17 mouse cellular contexts compared by ENCODE assay signal in the genomic region with DNA sequence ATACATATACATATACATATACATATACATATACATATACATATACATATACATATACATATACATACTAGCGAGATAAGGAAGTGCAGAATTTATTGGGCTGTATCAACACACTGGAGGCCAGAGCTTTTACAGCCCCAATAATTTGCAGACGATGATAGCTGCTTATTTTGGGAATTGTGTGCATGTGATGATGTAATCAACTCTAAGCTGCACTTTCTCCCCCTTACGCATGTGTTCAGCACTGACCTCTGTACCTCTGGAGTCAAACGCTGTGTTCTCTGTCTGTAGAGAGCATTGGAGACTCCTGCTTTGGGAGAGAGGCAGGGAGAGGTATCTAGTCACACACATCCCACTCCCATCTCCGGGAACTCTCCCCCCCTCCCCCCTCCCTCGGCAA. TPM values are rescaled to one million over a fixed set of nuclear protein-coding genes. Genes with fewer than 3 reads are reported as not detected.
DNase-seq lines count a peak whose midpoint lies in the region; ATAC-seq and TF ChIP-seq lines count a peak whose summit lies in the region.
"Had no signal": no experiment of that assay in that cellular context is flagged by ENCODE, and none has a peak within 500 bp of the region (broad histone marks: within the 10 kb centered on the region; RNA-seq: fewer than 3 reads in every experiment).

No protein-coding gene starts in this region.

- H3K36me3 ChIP-seq in heart, adult 2 months (ENCODE audit: control insufficient read depth, insufficient read depth, low read length), result peaks cover 57% of the 10 kb centered on the region
- H3K36me3 ChIP-seq in heart, embryonic 12.5 days, result peaks cover 12% of the 10 kb centered on the region; the same call in 1 of the 2 replicates
- no peaks in the 10 kb centered on the region for H3K36me3 ChIP-seq in liver, embryonic 16.5 days (ENCODE audit: control insufficient read depth, insufficient read depth)
- no peaks in the 10 kb centered on the region for H3K36me3 ChIP-seq in liver, embryonic 12.5 days
- peaks cover 9% of the 10 kb centered on the region; the same call in 1 of the 2 replicates for H3K36me3 ChIP-seq in intestine, postnatal 0 days (ENCODE audit: control insufficient read depth, insufficient read depth)
- H3K36me3 ChIP-seq: limb, embryonic 10.5 days had no signal

- H3K27me3 ChIP-seq in heart, adult 2 months (ENCODE audit: control insufficient read depth, insufficient read depth, low read length), result no peaks in the 10 kb centered on the region
- H3K27me3 ChIP-seq in heart, embryonic 12.5 days (replicated peaks), result peaks cover 33% of the 10 kb centered on the region
- peaks cover 3% of the 10 kb centered on the region; the same call in 1 of the 2 replicates for H3K27me3 ChIP-seq in liver, embryonic 16.5 days (ENCODE audit: control insufficient read depth, insufficient read depth, low read depth, low read length)
- H3K27me3 ChIP-seq in liver, embryonic 12.5 days (replicated peaks), result peaks cover 31% of the 10 kb centered on the region
- no peaks in the 10 kb centered on the region; the same call in 1 of the 2 replicates for H3K27me3 ChIP-seq in intestine, postnatal 0 days (replicated peaks; ENCODE audit: control insufficient read depth, insufficient read depth, low read length)
- H3K27me3 ChIP-seq: heart, embryonic 15.5 days had no signal

- ATAC-seq in heart, embryonic 12.5 days (ENCODE audit: insufficient number of reproducible peaks, low FRiP score), result no peak
- ATAC-seq in liver, embryonic 16.5 days (ENCODE audit: low read depth), result peak; percentile 48; the same call in 1 of the 2 replicates
- no peak for ATAC-seq in liver, embryonic 12.5 days
- 0 out of 2 replicates have a peak, but pooled peaks have one; percentile 34 for ATAC-seq in intestine, postnatal 0 days
- ATAC-seq in megakaryocyte-erythroid progenitor cell, adult 5-6 weeks (replicated peaks; ENCODE audit: low FRiP score, low TSS enrichment, poor library complexity, severe bottlenecking), result no peak
- ATAC-seq: CD4-positive, CD25-positive, alpha-beta regulatory T cell, adult 4 months had no signal

- H3K9ac ChIP-seq in heart, adult 2 months (ENCODE audit: low read depth, low read length), result peak overlapping the region; percentile 34
- H3K9ac ChIP-seq in heart, embryonic 12.5 days, result no peak overlapping the region
- no peak overlapping the region for H3K9ac ChIP-seq in liver, embryonic 16.5 days (ENCODE audit: low read depth, low read length)
- no peak overlapping the region for H3K9ac ChIP-seq in liver, embryonic 12.5 days
- no peak overlapping the region for H3K9ac ChIP-seq in intestine, postnatal 0 days (ENCODE audit: low read depth, low read length)
- H3K9ac ChIP-seq: heart, embryonic 15.5 days had no signal

- H3K9me3 ChIP-seq in heart, embryonic 12.5 days (replicated peaks), result no peaks in the 10 kb centered on the region
- H3K9me3 ChIP-seq in liver, embryonic 16.5 days (replicated peaks; ENCODE audit: control insufficient read depth, low read length), result no peaks in the 10 kb centered on the region
- no peaks in the 10 kb centered on the region for H3K9me3 ChIP-seq in liver, embryonic 12.5 days (replicated peaks)
- no peaks in the 10 kb centered on the region for H3K9me3 ChIP-seq in intestine, postnatal 0 days (ENCODE audit: control insufficient read depth)
- H3K9me3 ChIP-seq: heart, embryonic 15.5 days; limb, embryonic 10.5 days had no signal

- DNase-seq in heart, adult 2 months, result no peak
- no peak for DNase-seq in spleen, adult 18-20 months
- DNase-seq: adrenal gland, postnatal 14 days; kidney, adult 11 months; layer of hippocampus, postnatal 36 days; lung, adult 18-20 months; thymus, postnatal 4 days had no signal

- H3K4me2 ChIP-seq in heart, embryonic 12.5 days, result no peak overlapping the region
- H3K4me2 ChIP-seq in liver, embryonic 16.5 days (ENCODE audit: low read depth, low read length), result no peak overlapping the region
- no peak overlapping the region for H3K4me2 ChIP-seq in liver, embryonic 12.5 days
- peak overlapping the region; percentile 1; the same call in 1 of the 2 replicates for H3K4me2 ChIP-seq in intestine, postnatal 0 days (replicated peaks; ENCODE audit: low read depth)
- H3K4me2 ChIP-seq: heart, embryonic 15.5 days had no signal

- no peak overlapping the region for H3K4me3 ChIP-seq in heart, adult 2 months
- H3K4me3 ChIP-seq in heart, embryonic 12.5 days, result no peak overlapping the region
- H3K4me3 ChIP-seq in liver, embryonic 16.5 days (ENCODE audit: low read depth, low read length), result no peak overlapping the region
- H3K4me3 ChIP-seq in liver, embryonic 12.5 days, result no peak overlapping the region
- H3K4me3 ChIP-seq in brown adipose tissue, adult 24 weeks (ENCODE audit: insufficient read depth, low read depth, low read length), result no peak overlapping the region
- no peak overlapping the region for H3K4me3 ChIP-seq in intestine, postnatal 0 days (ENCODE audit: low read depth, low read length)
- H3K4me3 ChIP-seq: heart, embryonic 15.5 days; limb, embryonic 10.5 days had no signal

- peaks cover 51% of the 10 kb centered on the region for H3K4me1 ChIP-seq in heart, adult 2 months (ENCODE audit: control insufficient read depth, insufficient read depth, low read length)
- H3K4me1 ChIP-seq in heart, embryonic 12.5 days (replicated peaks), result peaks cover 11% of the 10 kb centered on the region; the same call in 1 of the 2 replicates
- H3K4me1 ChIP-seq in liver, embryonic 16.5 days (ENCODE audit: control insufficient read depth, low read depth, low read length), result no peaks in the 10 kb centered on the region
- H3K4me1 ChIP-seq in liver, embryonic 12.5 days, result no peaks in the 10 kb centered on the region
- peaks cover 57% of the 10 kb centered on the region for H3K4me1 ChIP-seq in brown adipose tissue, adult 24 weeks (ENCODE audit: control insufficient read depth, insufficient read depth, insufficient read length, low read length)
- H3K4me1 ChIP-seq in intestine, postnatal 0 days (replicated peaks; ENCODE audit: control insufficient read depth, insufficient read depth, low read length), result peaks cover 4% of the 10 kb centered on the region; the same call in 1 of the 2 replicates

- peaks cover 14% of the 10 kb centered on the region for H3K79me2 ChIP-seq in heart, adult 2 months (replicated peaks; ENCODE audit: control insufficient read depth, insufficient read depth, low read length)

- peak overlapping the region; percentile 89 for H3K27ac ChIP-seq in heart, adult 2 months
- no peak overlapping the region for H3K27ac ChIP-seq in heart, embryonic 12.5 days (ENCODE audit: poor library complexity, severe bottlenecking)
- no peak overlapping the region for H3K27ac ChIP-seq in liver, embryonic 16.5 days (ENCODE audit: low read length)
- H3K27ac ChIP-seq in liver, embryonic 12.5 days, result no peak overlapping the region
- H3K27ac ChIP-seq in brown adipose tissue, adult 24 weeks (replicated peaks; ENCODE audit: low read depth, low read length), result peak overlapping the region; percentile 76
- H3K27ac ChIP-seq in intestine, postnatal 0 days (ENCODE audit: low read depth, low read length), result no peak overlapping the region
- H3K27ac ChIP-seq: heart, embryonic 15.5 days; limb, embryonic 10.5 days; macrophage had no signal

- intact Hi-C loops in heart, adult 2 months (cut with DNase I), result no loop called here

- TF ChIP-seq CTCF in heart, adult 2 months (IDR thresholded peaks at IDR 0.05), result no peak
- no peak for TF ChIP-seq CTCF in intestine, postnatal 0 days (IDR thresholded peaks at IDR 0.05; ENCODE audit: low read depth)

- no peak for TF ChIP-seq POLR2A in heart, adult 2 months (IDR thresholded peaks at IDR 0.05; ENCODE audit: insufficient read depth, low read depth, low read length)

- WGBS in heart, adult 2 months, result 37% methylated on average over 6 of the region's 6 CpGs
- 58% methylated on average over 6 of the region's 6 CpGs for WGBS in heart, embryonic 12.5 days
- 46% methylated on average over 6 of the region's 6 CpGs for WGBS in liver, embryonic 16.5 days (ENCODE audit: insufficient replicate concordance)
- WGBS in liver, embryonic 12.5 days (ENCODE audit: insufficient replicate concordance), result 58% methylated on average over 6 of the region's 6 CpGs
- 33% methylated on average over 6 of the region's 6 CpGs for WGBS in intestine, postnatal 0 days

- TF ChIP-seq EP300 in heart, adult 2 months (IDR thresholded peaks at IDR 0.05; ENCODE audit: insufficient read depth, low read depth, low read length), result no peak

RNA-seq across cellular contexts. Expression of a gene that starts 52.0 kb away (rescaled TPM):
- 10 to 100 TPM; 53.1 to 60.7 TPM for total RNA-seq in heart, adult 2 months (2021)
- 12.9 and 25.4 TPM in 2 replicates for polyA plus RNA-seq in heart, adult 2 months (2012; rRNA removed)
- polyA plus RNA-seq in heart, embryonic 12.5 days (2016; fragmentation: Nextera tagmentation; extraction: Ambion mirVana), result 2.3 and 3.3 TPM in 2 replicates
- 41.8 and 51.3 TPM in 2 replicates for polyA plus RNA-seq in liver, embryonic 16.5 days (2015; fragmentation: Nextera tagmentation; extraction: Ambion mirVana)
- 5.7 TPM in 2 replicates for polyA plus RNA-seq in liver, embryonic 12.5 days (2016; fragmentation: Nextera tagmentation; extraction: Ambion mirVana)
- polyA plus RNA-seq in brown adipose tissue, adult 24 weeks (2012; ENCODE audit: insufficient read depth, insufficient read length, missing spikeins), result 53.5 and 108 TPM in 2 replicates
- 14.3 and 21.0 TPM in 2 replicates for polyA plus RNA-seq in intestine, postnatal 0 days (2015; fragmentation: Nextera tagmentation; extraction: Ambion mirVana)
- total RNA-seq in megakaryocyte-erythroid progenitor cell, adult 5-6 weeks (2014; fragmentation: Nextera tagmentation), result not detected in 2 replicates
- total RNA-seq in megakaryocyte-erythroid progenitor cell, adult 5-6 weeks (2017), result not detected in 2 replicates
- polyA plus RNA-seq: macrophage had no signal

Comparison
In these comparisons a context has a peak if more than half of its experiments do, and no peak if none do; other contexts are left out.
1. H3K27ac ChIP-seq: peak in heart, adult 2 months (single experiment) and brown adipose tissue, adult 24 weeks (single experiment); none in heart, embryonic 12.5 days (single experiment), liver, embryonic 16.5 days (single experiment), liver, embryonic 12.5 days (single experiment) and intestine, postnatal 0 days (single experiment).
2. ATAC-seq: peak in liver, embryonic 16.5 days (single experiment) and intestine, postnatal 0 days (single experiment); none in heart, embryonic 12.5 days (single experiment), liver, embryonic 12.5 days (single experiment) and megakaryocyte-erythroid progenitor cell, adult 5-6 weeks (single experiment).